Mouse (Mus musculus): ENCODE data around the gene Mettl26. TPM values are rescaled to one million over a fixed set of nuclear protein-coding genes. Genes with fewer than 3 reads are reported as not detected.
A peak's percentile ranks its signal among the peaks of the same experiment; 100 is the strongest.

The Mettl26 gene
- polyA plus RNA-seq, 1 experiment = 23.6 TPM

DNA sequence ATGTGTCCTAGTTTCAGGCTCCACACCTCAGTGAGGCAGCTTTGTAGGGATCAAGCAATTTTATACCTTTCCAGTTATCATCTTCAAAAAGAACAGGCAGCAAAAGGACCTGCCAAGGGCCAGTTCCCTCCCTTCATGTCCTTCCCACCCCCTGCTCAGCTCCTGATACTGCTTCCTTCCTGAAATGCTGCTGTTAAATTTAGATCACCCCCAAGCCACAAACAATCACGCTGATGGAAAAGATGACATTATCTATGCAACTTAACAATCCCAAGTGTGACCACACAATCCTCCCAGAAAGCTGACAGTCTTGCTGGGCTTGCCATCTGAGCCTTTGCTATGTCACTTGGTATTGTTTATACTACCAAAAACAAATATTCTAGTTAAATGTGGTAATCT, 39.0 kb downstream of the Mettl26 start:
- H3K4me3 ChIP-seq = no peak overlapping the region
- TF ChIP-seq POLR2A (IDR thresholded peaks at IDR 0.05; ENCODE audit: insufficient read length, low read depth) (no peak), MYOG (IDR thresholded peaks at IDR 0.05; ENCODE audit: control insufficient read depth in 1 of 3, insufficient read depth in 1 of 3, insufficient read length in 2 of 3, low read depth in 2 of 3) (no peak), SRF (IDR thresholded peaks at IDR 0.05; ENCODE audit: control insufficient read depth, insufficient read length, low read depth) (no peak), MYOD1 (IDR thresholded peaks at IDR 0.05; ENCODE audit: control insufficient read depth in 1 of 3, insufficient read length in 2 of 3, low read depth in 2 of 3) (no peak), MAX (IDR thresholded peaks at IDR 0.05; ENCODE audit: low read depth) (no peak), E2F4 (IDR thresholded peaks at IDR 0.05; ENCODE audit: insufficient read depth) (no peak), USF1 (IDR thresholded peaks at IDR 0.05; ENCODE audit: low read depth) (no peak), REST (IDR thresholded peaks at IDR 0.05; ENCODE audit: insufficient read depth, insufficient read length) (no peak), TCF12 (IDR thresholded peaks at IDR 0.05; ENCODE audit: insufficient read depth, poor library complexity, severe bottlenecking) (no peak), POLR2AphosphoS2 (IDR thresholded peaks at IDR 0.05; ENCODE audit: insufficient read length, low read depth) (no peak), TCF3 (IDR thresholded peaks at IDR 0.05; ENCODE audit: insufficient read length, low read depth) (no peak), CEBPB (IDR thresholded peaks at IDR 0.05; ENCODE audit: insufficient read depth, poor library complexity, severe bottlenecking) (no peak)
- no peak overlapping the region for H3ac ChIP-seq (ENCODE audit: control insufficient read depth, insufficient read length)
- no peaks in the 10 kb centered on the region for H3K27me3 ChIP-seq (ENCODE audit: control insufficient read depth, insufficient read depth, insufficient read length)
- peaks cover 79% of the 10 kb centered on the region for H3K79me2 ChIP-seq (ENCODE audit: control insufficient read depth, insufficient read depth)
- no peaks in the 10 kb centered on the region for H3K36me3 ChIP-seq (ENCODE audit: control insufficient read depth, insufficient read depth)
- peak overlapping the region; percentile 39 for H3K4me2 ChIP-seq (ENCODE audit: low read depth)

DNA sequence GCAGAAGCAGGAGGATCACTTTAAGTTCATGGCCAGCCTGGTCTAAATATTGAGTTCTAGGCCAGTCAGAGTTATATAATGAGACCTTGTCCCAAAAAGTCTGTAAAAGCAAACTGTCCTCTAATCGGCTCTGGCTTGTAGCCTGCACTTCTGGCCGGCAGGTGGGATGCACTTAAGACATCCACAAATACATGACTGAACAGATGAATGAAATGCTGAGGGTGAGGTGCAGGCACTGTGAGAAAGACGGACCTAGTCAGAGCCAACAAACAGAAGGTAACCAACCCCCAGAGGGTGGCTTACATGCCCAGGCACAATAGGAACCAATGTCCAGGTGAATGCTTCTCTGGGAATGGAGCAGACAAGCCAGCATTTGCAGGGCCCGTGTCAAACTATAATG, 39.4 kb downstream of the Mettl26 start:
- H3K4me3 ChIP-seq = no peak overlapping the region
- H3K4me2 ChIP-seq (ENCODE audit: low read depth) = peak overlapping the region; percentile 30
- no peaks in the 10 kb centered on the region for H3K36me3 ChIP-seq (ENCODE audit: control insufficient read depth, insufficient read depth)
- H3K79me2 ChIP-seq (ENCODE audit: control insufficient read depth, insufficient read depth) = peaks cover 77% of the 10 kb centered on the region
- no peaks in the 10 kb centered on the region for H3K27me3 ChIP-seq (ENCODE audit: control insufficient read depth, insufficient read depth, insufficient read length)
- no peak overlapping the region for H3ac ChIP-seq (ENCODE audit: control insufficient read depth, insufficient read length)
- TF ChIP-seq POLR2A (IDR thresholded peaks at IDR 0.05; ENCODE audit: insufficient read length, low read depth) (no peak), TCF12 (IDR thresholded peaks at IDR 0.05; ENCODE audit: insufficient read depth, poor library complexity, severe bottlenecking) (no peak), E2F4 (IDR thresholded peaks at IDR 0.05; ENCODE audit: insufficient read depth) (no peak), MAX (IDR thresholded peaks at IDR 0.05; ENCODE audit: low read depth) (no peak), USF1 (IDR thresholded peaks at IDR 0.05; ENCODE audit: low read depth) (no peak), POLR2AphosphoS2 (IDR thresholded peaks at IDR 0.05; ENCODE audit: insufficient read length, low read depth) (no peak), REST (IDR thresholded peaks at IDR 0.05; ENCODE audit: insufficient read depth, insufficient read length) (no peak), MYOD1 (IDR thresholded peaks at IDR 0.05; ENCODE audit: control insufficient read depth in 1 of 3, insufficient read length in 2 of 3, low read depth in 2 of 3) (no peak), TCF3 (IDR thresholded peaks at IDR 0.05; ENCODE audit: insufficient read length, low read depth) (no peak), SRF (IDR thresholded peaks at IDR 0.05; ENCODE audit: control insufficient read depth, insufficient read length, low read depth) (no peak), MYOG (IDR thresholded peaks at IDR 0.05; ENCODE audit: control insufficient read depth in 1 of 3, insufficient read depth in 1 of 3, insufficient read length in 2 of 3, low read depth in 2 of 3) (no peak), CEBPB (IDR thresholded peaks at IDR 0.05; ENCODE audit: insufficient read depth, poor library complexity, severe bottlenecking) (no peak)

DNA sequence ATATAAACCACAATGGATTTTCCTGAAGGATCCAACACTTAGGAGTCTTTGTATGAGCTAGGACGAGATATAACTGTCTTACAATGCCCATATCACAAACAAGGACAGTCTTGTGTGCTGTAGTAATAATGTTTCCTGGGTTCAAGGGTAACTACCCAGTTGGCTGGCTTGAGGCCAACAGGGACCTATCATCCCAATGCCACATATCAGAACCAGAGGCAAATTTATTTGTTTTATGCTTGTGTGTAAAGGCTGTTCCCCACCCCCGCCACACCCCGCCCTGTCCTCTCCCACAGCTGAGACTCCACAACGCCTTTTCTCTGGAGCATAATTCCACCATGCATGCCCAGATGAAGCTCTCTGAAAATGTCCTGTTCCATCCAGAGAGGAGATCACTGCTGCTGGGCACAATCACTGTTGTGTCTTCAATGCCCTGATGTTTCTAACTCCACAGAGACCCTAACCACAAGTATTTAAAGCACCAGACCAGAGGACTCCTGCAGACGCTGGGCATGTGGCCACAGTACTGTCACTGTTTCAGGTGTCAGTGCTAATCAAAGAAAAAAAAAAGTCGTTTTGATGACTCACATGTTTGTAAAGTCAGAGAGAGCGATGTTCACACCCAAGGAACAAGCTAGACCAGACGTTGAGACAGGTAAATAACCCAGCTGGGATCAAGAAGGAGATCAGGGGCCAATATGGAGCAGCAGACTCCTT, 42.2 kb downstream of the Mettl26 start:
- Histone ChIP-seq H3K4me2 (ENCODE audit: low read depth) (peak overlapping the region; percentile 73), H3ac (ENCODE audit: control insufficient read depth, insufficient read length) (no peak overlapping the region), H3K79me2 (ENCODE audit: control insufficient read depth, insufficient read depth) (peaks cover 53% of the 10 kb centered on the region), H3K27me3 (ENCODE audit: control insufficient read depth, insufficient read depth, insufficient read length) (no peaks in the 10 kb centered on the region), H3K4me3 (peak overlapping the region; percentile 56), H3K36me3 (ENCODE audit: control insufficient read depth, insufficient read depth) (no peaks in the 10 kb centered on the region)
- TF ChIP-seq USF1 (IDR thresholded peaks at IDR 0.05; ENCODE audit: low read depth) (no peak), TCF3 (IDR thresholded peaks at IDR 0.05; ENCODE audit: insufficient read length, low read depth) (no peak), REST (IDR thresholded peaks at IDR 0.05; ENCODE audit: insufficient read depth, insufficient read length) (no peak), TCF12 (IDR thresholded peaks at IDR 0.05; ENCODE audit: insufficient read depth, poor library complexity, severe bottlenecking) (peak; percentile 17), MYOD1 (IDR thresholded peaks at IDR 0.05; ENCODE audit: control insufficient read depth in 1 of 3, insufficient read length in 2 of 3, low read depth in 2 of 3) (peak in 2 of 3 experiments; percentile 37 to 64)

DNA sequence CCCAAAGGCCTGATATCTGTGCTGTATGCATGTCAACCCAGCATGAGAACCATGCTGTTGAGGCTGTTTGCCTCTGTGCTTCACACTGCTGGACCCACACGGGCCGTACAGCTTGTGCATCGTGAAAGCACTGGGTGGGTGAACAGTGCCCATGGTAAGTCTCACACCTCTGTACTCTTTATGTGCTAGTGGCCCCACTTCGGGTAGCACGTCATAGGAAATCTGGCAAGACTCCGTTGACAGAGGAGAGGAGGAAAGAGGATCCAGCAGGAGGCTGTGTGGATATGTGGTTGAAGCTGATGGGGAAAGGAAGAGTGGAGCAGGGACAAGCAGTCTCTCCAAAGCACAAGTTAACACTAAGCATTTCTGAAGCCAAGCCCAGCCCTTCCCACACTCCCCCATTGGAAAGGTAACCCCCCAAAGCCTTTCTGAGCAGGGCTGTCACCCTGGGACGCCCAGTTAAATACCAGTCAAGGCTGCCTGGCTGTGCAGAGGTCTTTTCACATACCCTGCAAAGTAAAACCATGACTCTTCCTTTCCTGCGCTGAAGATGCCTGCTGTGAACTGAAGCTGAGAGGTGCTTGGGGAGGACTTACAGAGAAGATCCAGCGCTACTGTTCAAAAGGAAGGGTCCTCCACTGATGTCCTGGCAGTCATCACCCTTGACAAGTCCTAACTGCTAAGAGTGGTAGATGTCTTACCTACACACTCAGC, 43.3 kb downstream of the Mettl26 start:
- Histone ChIP-seq H3K79me2 (ENCODE audit: control insufficient read depth, insufficient read depth) (peaks cover 50% of the 10 kb centered on the region), H3K4me2 (ENCODE audit: low read depth) (peak overlapping the region; percentile 73), H3K4me3 (peak overlapping the region; percentile 56), H3K36me3 (ENCODE audit: control insufficient read depth, insufficient read depth) (no peaks in the 10 kb centered on the region), H3K27me3 (ENCODE audit: control insufficient read depth, insufficient read depth, insufficient read length) (no peaks in the 10 kb centered on the region), H3ac (ENCODE audit: control insufficient read depth, insufficient read length) (peak overlapping the region; percentile 32)
- TF ChIP-seq TCF3 (IDR thresholded peaks at IDR 0.05; ENCODE audit: insufficient read length, low read depth) (no peak), MYOD1 (IDR thresholded peaks at IDR 0.05; ENCODE audit: control insufficient read depth in 1 of 3, insufficient read length in 2 of 3, low read depth in 2 of 3) (no peak), POLR2A (IDR thresholded peaks at IDR 0.05; ENCODE audit: insufficient read length, low read depth) (no peak), MYOG (IDR thresholded peaks at IDR 0.05; ENCODE audit: control insufficient read depth in 1 of 3, insufficient read depth in 1 of 3, insufficient read length in 2 of 3, low read depth in 2 of 3) (no peak), MAX (IDR thresholded peaks at IDR 0.05; ENCODE audit: low read depth) (no peak), REST (IDR thresholded peaks at IDR 0.05; ENCODE audit: insufficient read depth, insufficient read length) (no peak), E2F4 (IDR thresholded peaks at IDR 0.05; ENCODE audit: insufficient read depth) (no peak), CEBPB (IDR thresholded peaks at IDR 0.05; ENCODE audit: insufficient read depth, poor library complexity, severe bottlenecking) (no peak), SRF (IDR thresholded peaks at IDR 0.05; ENCODE audit: control insufficient read depth, insufficient read length, low read depth) (no peak), TCF12 (IDR thresholded peaks at IDR 0.05; ENCODE audit: insufficient read depth, poor library complexity, severe bottlenecking) (no peak), POLR2AphosphoS2 (IDR thresholded peaks at IDR 0.05; ENCODE audit: insufficient read length, low read depth) (no peak)
